9 mouse cellular contexts compared by ENCODE assay signal in genomic region chr2:25291184-25292053, GRCm38 (mm10). TPM values are rescaled to one million over a fixed set of nuclear protein-coding genes. Genes with fewer than 3 reads are reported as not detected.
DNase-seq lines count a peak whose midpoint lies in the region; ATAC-seq and TF ChIP-seq lines count a peak whose summit lies in the region.
"Had no signal": no experiment of that assay in that cellular context is flagged by ENCODE, and none has a peak within 500 bp of the region (broad histone marks: within the 10 kb centered on the region; RNA-seq: fewer than 3 reads in every experiment).

No protein-coding gene starts in this region.

- peak; percentile 28 for TF ChIP-seq CTCF in left cerebral cortex, adult 2 months (IDR thresholded peaks at IDR 0.05)
- no peak for TF ChIP-seq CTCF in small intestine, adult 2 months (IDR thresholded peaks at IDR 0.05; ENCODE audit: extremely low read depth, insufficient read length, insufficient replicate concordance, low read depth, low read length)

- peaks cover 34% of the 10 kb centered on the region for H3K4me1 ChIP-seq in forebrain, embryonic 15.5 days
- H3K4me1 ChIP-seq in limb, embryonic 14.5 days (ENCODE audit: control insufficient read depth, insufficient read depth, low read length) = peaks cover 3% of the 10 kb centered on the region; the same call in 1 of the 2 replicates
- peaks cover 45% of the 10 kb centered on the region for H3K4me1 ChIP-seq in small intestine, adult 2 months (ENCODE audit: control insufficient read depth, insufficient read depth, insufficient read length, low read length)

- WGBS in forebrain, embryonic 15.5 days = 5% methylated on average over 31 of the region's 32 CpGs
- 6% methylated on average over 26 of the region's 32 CpGs for WGBS in limb, embryonic 14.5 days
- WGBS in small intestine, adult 2 months = 4% methylated on average over 31 of the region's 32 CpGs

- peak overlapping the region; percentile 58 for H3K27ac ChIP-seq in left cerebral cortex, adult 2 months
- no peak overlapping the region for H3K27ac ChIP-seq in forebrain, embryonic 15.5 days (replicated peaks)
- no peak overlapping the region for H3K27ac ChIP-seq in limb, embryonic 14.5 days (replicated peaks; ENCODE audit: low read depth, low read length)
- H3K27ac ChIP-seq in small intestine, adult 2 months (ENCODE audit: insufficient read depth, low read depth, low read length) = peak overlapping the region; percentile 10; the same call in 1 of the 2 replicates

- no peak for ATAC-seq in forebrain, embryonic 15.5 days (replicated peaks)
- no peak for ATAC-seq in limb, embryonic 14.5 days (ENCODE audit: low FRiP score, low read depth)

- no peak overlapping the region for H3K9ac ChIP-seq in forebrain, embryonic 15.5 days (replicated peaks)
- 0 out of 2 replicates have a peak overlapping the region, but pooled peaks have one; percentile 12 for H3K9ac ChIP-seq in limb, embryonic 14.5 days (ENCODE audit: low read depth, low read length, severe bottlenecking)

- H3K27me3 ChIP-seq in forebrain, embryonic 15.5 days = peaks cover 64% of the 10 kb centered on the region
- H3K27me3 ChIP-seq in limb, embryonic 14.5 days (ENCODE audit: control insufficient read depth, insufficient read depth, low read length) = peaks cover 58% of the 10 kb centered on the region
- H3K27me3 ChIP-seq in small intestine, adult 2 months (ENCODE audit: control insufficient read depth, insufficient read depth, low read length) = peaks cover 10% of the 10 kb centered on the region

- H3K36me3 ChIP-seq in forebrain, embryonic 15.5 days = no peaks in the 10 kb centered on the region
- H3K36me3 ChIP-seq in limb, embryonic 14.5 days (ENCODE audit: control insufficient read depth, insufficient read depth, low read length) = no peaks in the 10 kb centered on the region
- H3K36me3 ChIP-seq in small intestine, adult 2 months (ENCODE audit: control insufficient read depth, insufficient read depth, low read length) = no peaks in the 10 kb centered on the region

- peak overlapping the region; percentile 58 for H3K4me2 ChIP-seq in forebrain, embryonic 15.5 days (replicated peaks)
- H3K4me2 ChIP-seq in limb, embryonic 14.5 days (replicated peaks; ENCODE audit: low read depth, low read length, severe bottlenecking) = peak overlapping the region; percentile 44

- H3K9me3 ChIP-seq in forebrain, embryonic 15.5 days = no peaks in the 10 kb centered on the region
- no peaks in the 10 kb centered on the region for H3K9me3 ChIP-seq in limb, embryonic 14.5 days (ENCODE audit: control insufficient read depth, low read length)

- intact Hi-C loops in left cerebral cortex, adult 2 months (cut with DNase I) = no loop called here
- intact Hi-C loops in left cerebral cortex, postnatal 4 days (cut with DNase I) = no loop called here

- no peak for TF ChIP-seq POLR2A in limb, embryonic 14.5 days (IDR thresholded peaks at IDR 0.05; ENCODE audit: borderline replicate concordance, extremely low read depth, insufficient read depth, insufficient read length)
- no peak for TF ChIP-seq POLR2A in small intestine, adult 2 months (IDR thresholded peaks at IDR 0.05; ENCODE audit: low read depth, low read length)

- no peak overlapping the region for H3K4me3 ChIP-seq in left cerebral cortex, adult 2 months
- peak overlapping the region; percentile 34 for H3K4me3 ChIP-seq in forebrain, embryonic 15.5 days
- peak overlapping the region; percentile 32 for H3K4me3 ChIP-seq in limb, embryonic 14.5 days (replicated peaks; ENCODE audit: low read length)
- H3K4me3 ChIP-seq in small intestine, adult 2 months (ENCODE audit: low read depth, low read length) = peak overlapping the region; percentile 67

- peak in 1 of 2 experiments; percentile 40 for DNase-seq in left cerebral cortex, adult 2 months (ENCODE audit: extremely low spot score in 1 of 2, low spot score in 2 of 2)
- no peak for DNase-seq in left cerebral cortex, postnatal 4 days
- no peak for DNase-seq in limb, embryonic 14.5 days (ENCODE audit: low spot score)
- no peak for DNase-seq in left cerebral cortex, adult 18-20 months (ENCODE audit: low spot score in 2 of 2)
- no peak for DNase-seq in gastrocnemius, postnatal 10 days
- no peak for DNase-seq in gastrocnemius, adult 8-10 months (ENCODE audit: low spot score in 2 of 2)

RNA-seq across cellular contexts. Expression of gene Lrrc26, which starts 1.7 kb away (rescaled TPM):
- total RNA-seq in left cerebral cortex, adult 2 months (2021) = not detected
- total RNA-seq in left cerebral cortex, postnatal 4 days (2021) = not detected
- polyA plus RNA-seq in forebrain, embryonic 15.5 days (2015; fragmentation: Nextera tagmentation; extraction: Ambion mirVana) = not detected in 2 replicates
- polyA plus RNA-seq in limb, embryonic 14.5 days (2012; rRNA removed) = 0.09 TPM in 1 of 2 replicates, not detected in the other
- polyA plus RNA-seq in limb, embryonic 14.5 days (2014; fragmentation: Nextera tagmentation; extraction: Ambion mirVana) = 0.15 TPM in 1 of 2 replicates, not detected in the other
- polyA plus RNA-seq in small intestine, adult 2 months (2012; rRNA removed) = 49.7 and 138 TPM in 2 replicates
- total RNA-seq in left cerebral cortex, adult 18-20 months (2021) = not detected
- total RNA-seq in gastrocnemius, postnatal 10 days (2021) = under 1 TPM in 1 of 2 experiments, not detected in 1; 0.26 TPM
- total RNA-seq in gastrocnemius, adult 8-10 months (2022) = not detected
- total RNA-seq: heart, postnatal 10 days had no signal

RNA-seq across cellular contexts. Expression of gene Tmem210, which starts 3.5 kb away (rescaled TPM):
- not detected for total RNA-seq in left cerebral cortex, adult 2 months (2021)
- not detected for total RNA-seq in left cerebral cortex, postnatal 4 days (2021)
- polyA plus RNA-seq in forebrain, embryonic 15.5 days (2015; fragmentation: Nextera tagmentation; extraction: Ambion mirVana) = not detected in 2 replicates
- polyA plus RNA-seq in limb, embryonic 14.5 days (2012; rRNA removed) = not detected in 2 replicates
- polyA plus RNA-seq in limb, embryonic 14.5 days (2014; fragmentation: Nextera tagmentation; extraction: Ambion mirVana) = not detected in 2 replicates
- polyA plus RNA-seq in small intestine, adult 2 months (2012; rRNA removed) = not detected in 2 replicates
- total RNA-seq in left cerebral cortex, adult 18-20 months (2021) = not detected
- not detected for total RNA-seq in gastrocnemius, postnatal 10 days (2021)
- not detected for total RNA-seq in gastrocnemius, adult 8-10 months (2022)
- total RNA-seq: heart, postnatal 10 days had no signal

RNA-seq across cellular contexts. Expression of gene Anapc2, which starts 19.1 kb away (rescaled TPM):
- 10 to 100 TPM; 87.1 to 90.3 TPM for total RNA-seq in left cerebral cortex, adult 2 months (2021)
- 100 to 1,000 TPM; 108 to 121 TPM for total RNA-seq in left cerebral cortex, postnatal 4 days (2021)
- 148 and 150 TPM in 2 replicates for polyA plus RNA-seq in forebrain, embryonic 15.5 days (2015; fragmentation: Nextera tagmentation; extraction: Ambion mirVana)
- polyA plus RNA-seq in limb, embryonic 14.5 days (2012; rRNA removed) = 121 and 165 TPM in 2 replicates
- polyA plus RNA-seq in limb, embryonic 14.5 days (2014; fragmentation: Nextera tagmentation; extraction: Ambion mirVana) = 117 and 126 TPM in 2 replicates
- polyA plus RNA-seq in small intestine, adult 2 months (2012; rRNA removed) = 31.0 and 71.6 TPM in 2 replicates
- total RNA-seq in left cerebral cortex, adult 18-20 months (2021) = 10 to 100 TPM; 87.1 to 87.2 TPM
- total RNA-seq in gastrocnemius, postnatal 10 days (2021) = 10 to 100 TPM; 35.2 to 52.2 TPM
- 10 to 100 TPM; 30.4 to 33.4 (median 31.3) TPM for total RNA-seq in gastrocnemius, adult 8-10 months (2022)

RNA-seq across cellular contexts. Expression of gene Ssna1, which starts 19.2 kb away (rescaled TPM):
- total RNA-seq in left cerebral cortex, adult 2 months (2021) = 10 to 100 TPM; 65.6 to 65.9 TPM
- 10 to 100 TPM; 72.3 to 75.7 TPM for total RNA-seq in left cerebral cortex, postnatal 4 days (2021)
- 209 and 225 TPM in 2 replicates for polyA plus RNA-seq in forebrain, embryonic 15.5 days (2015; fragmentation: Nextera tagmentation; extraction: Ambion mirVana)
- polyA plus RNA-seq in limb, embryonic 14.5 days (2012; rRNA removed) = 124 and 135 TPM in 2 replicates
- polyA plus RNA-seq in limb, embryonic 14.5 days (2014; fragmentation: Nextera tagmentation; extraction: Ambion mirVana) = 254 and 267 TPM in 2 replicates
- 40.7 and 55.9 TPM in 2 replicates for polyA plus RNA-seq in small intestine, adult 2 months (2012; rRNA removed)
- 10 to 100 TPM; 57.6 to 70.5 TPM for total RNA-seq in left cerebral cortex, adult 18-20 months (2021)
- total RNA-seq in gastrocnemius, postnatal 10 days (2021) = 10 to 100 TPM; 39.5 to 40.3 TPM
- total RNA-seq in gastrocnemius, adult 8-10 months (2022) = 10 to 100 TPM; 29.0 to 36.4 (median 31.2) TPM

RNA-seq across cellular contexts. Expression of gene Grin1, which starts 27.6 kb away (rescaled TPM):
- total RNA-seq in left cerebral cortex, adult 2 months (2021) = 100 to 1,000 TPM; 452 to 457 TPM
- total RNA-seq in left cerebral cortex, postnatal 4 days (2021) = 100 to 1,000 TPM; 163 to 186 TPM
- polyA plus RNA-seq in forebrain, embryonic 15.5 days (2015; fragmentation: Nextera tagmentation; extraction: Ambion mirVana) = 19.1 and 21.5 TPM in 2 replicates
- polyA plus RNA-seq in limb, embryonic 14.5 days (2012; rRNA removed) = 0.34 and 0.42 TPM in 2 replicates
- polyA plus RNA-seq in limb, embryonic 14.5 days (2014; fragmentation: Nextera tagmentation; extraction: Ambion mirVana) = 0.43 and 1.3 TPM in 2 replicates
- polyA plus RNA-seq in small intestine, adult 2 months (2012; rRNA removed) = 0.34 and 0.63 TPM in 2 replicates
- total RNA-seq in left cerebral cortex, adult 18-20 months (2021) = 100 to 1,000 TPM; 393 to 402 TPM
- under 1 TPM; 0.47 to 0.63 TPM for total RNA-seq in gastrocnemius, postnatal 10 days (2021)
- total RNA-seq in gastrocnemius, adult 8-10 months (2022) = not detected
- total RNA-seq: heart, postnatal 10 days had no signal

Comparison
In these comparisons a context has a peak if more than half of its experiments do, and no peak if none do; other contexts are left out.
1. H3K27ac ChIP-seq: peak in left cerebral cortex, adult 2 months (single experiment) and small intestine, adult 2 months (single experiment); none in forebrain, embryonic 15.5 days (single experiment) and limb, embryonic 14.5 days (single experiment).